Comparison of ENCODE assay signal across 12 mouse cellular contexts in genomic region chr10:85967411-85968156, GRCm38 (mm10). TPM values are rescaled to one million over a fixed set of nuclear protein-coding genes. Genes with fewer than 3 reads are reported as not detected.
DNase-seq lines count a peak whose midpoint lies in the region; ATAC-seq and TF ChIP-seq lines count a peak whose summit lies in the region.
"Had no signal": no experiment of that assay in that cellular context is flagged by ENCODE, and none has a peak within 500 bp of the region (broad histone marks: within the 10 kb centered on the region; RNA-seq: fewer than 3 reads in every experiment).

No protein-coding gene starts in this region.

- no peak for TF ChIP-seq CTCF in heart, adult 2 months (IDR thresholded peaks at IDR 0.05)
- TF ChIP-seq CTCF in kidney, postnatal 0 days (IDR thresholded peaks at IDR 0.05; ENCODE audit: low read depth), result no peak
- no peak for TF ChIP-seq CTCF in liver, postnatal 0 days (IDR thresholded peaks at IDR 0.05; ENCODE audit: low read depth)

- no peaks in the 10 kb centered on the region for H3K79me2 ChIP-seq in heart, adult 2 months (replicated peaks; ENCODE audit: control insufficient read depth, insufficient read depth, low read length)

- 0 out of 2 replicates have a peak, but pooled peaks have one; percentile 11 for ATAC-seq in heart, embryonic 12.5 days (ENCODE audit: insufficient number of reproducible peaks, low FRiP score)
- 0 out of 2 replicates have a peak, but pooled peaks have one; percentile 13 for ATAC-seq in kidney, postnatal 0 days (replicated peaks; ENCODE audit: low FRiP score, low read depth)
- ATAC-seq in embryonic facial prominence, embryonic 13.5 days (ENCODE audit: insufficient number of reproducible peaks, insufficient read depth, low FRiP score, low TSS enrichment, low read depth), result no peak
- ATAC-seq in liver, postnatal 0 days, result peak; percentile 5; the same call in 1 of the 2 replicates

- no peak for TF ChIP-seq POLR2A in heart, adult 2 months (IDR thresholded peaks at IDR 0.05; ENCODE audit: insufficient read depth, low read depth, low read length)

- 65% methylated on average over 17 of the region's 17 CpGs for WGBS in heart, embryonic 12.5 days
- WGBS in heart, adult 2 months, result 58% methylated on average over 17 of the region's 17 CpGs
- WGBS in kidney, postnatal 0 days, result 63% methylated on average over 17 of the region's 17 CpGs
- WGBS in embryonic facial prominence, embryonic 13.5 days, result 64% methylated on average over 17 of the region's 17 CpGs
- 59% methylated on average over 17 of the region's 17 CpGs for WGBS in liver, postnatal 0 days (ENCODE audit: insufficient replicate concordance)

- H3K9ac ChIP-seq in heart, embryonic 12.5 days, result no peak overlapping the region
- no peak overlapping the region for H3K9ac ChIP-seq in heart, adult 2 months (ENCODE audit: low read depth, low read length)
- H3K9ac ChIP-seq in kidney, postnatal 0 days (ENCODE audit: low read depth, low read length), result no peak overlapping the region
- H3K9ac ChIP-seq in embryonic facial prominence, embryonic 13.5 days, result 0 out of 2 replicates have a peak overlapping the region, but pooled peaks have one; percentile 27
- no peak overlapping the region for H3K9ac ChIP-seq in liver, postnatal 0 days (replicated peaks)
- H3K9ac ChIP-seq: stomach, embryonic 15.5 days had no signal

- no peak overlapping the region for H3K4me2 ChIP-seq in heart, embryonic 12.5 days
- no peak overlapping the region for H3K4me2 ChIP-seq in kidney, postnatal 0 days (ENCODE audit: low read length)
- no peak overlapping the region for H3K4me2 ChIP-seq in embryonic facial prominence, embryonic 13.5 days
- no peak overlapping the region for H3K4me2 ChIP-seq in liver, postnatal 0 days (ENCODE audit: low read depth, low read length)
- H3K4me2 ChIP-seq: heart, embryonic 11.5 days; stomach, embryonic 15.5 days had no signal

- no peak for DNase-seq in heart, adult 2 months
- DNase-seq in kidney, postnatal 0 days (ENCODE audit: low spot score), result no peak
- DNase-seq in kidney, postnatal 36 days, result no peak
- no peak for DNase-seq in liver, postnatal 0 days
- DNase-seq in right cerebral cortex, postnatal 36 days (ENCODE audit: low spot score in 2 of 2), result no peak

- peaks cover 4% of the 10 kb centered on the region for H3K4me1 ChIP-seq in heart, embryonic 12.5 days (replicated peaks)
- H3K4me1 ChIP-seq in heart, adult 2 months (ENCODE audit: control insufficient read depth, insufficient read depth, low read length), result no peaks in the 10 kb centered on the region
- H3K4me1 ChIP-seq in kidney, postnatal 0 days (replicated peaks; ENCODE audit: insufficient read depth, low read length), result no peaks in the 10 kb centered on the region
- no peaks in the 10 kb centered on the region for H3K4me1 ChIP-seq in embryonic facial prominence, embryonic 13.5 days
- H3K4me1 ChIP-seq in liver, postnatal 0 days (ENCODE audit: insufficient read depth), result no peaks in the 10 kb centered on the region
- H3K4me1 ChIP-seq: stomach, embryonic 15.5 days had no signal

- H3K27me3 ChIP-seq in heart, embryonic 12.5 days (replicated peaks), result 0 out of 2 replicates have a peak, but pooled peaks cover 10% of the 10 kb centered on the region
- no peaks in the 10 kb centered on the region for H3K27me3 ChIP-seq in heart, adult 2 months (ENCODE audit: control insufficient read depth, insufficient read depth, low read length)
- no peaks in the 10 kb centered on the region for H3K27me3 ChIP-seq in kidney, postnatal 0 days (ENCODE audit: insufficient read depth, low read length)
- no peaks in the 10 kb centered on the region for H3K27me3 ChIP-seq in embryonic facial prominence, embryonic 13.5 days
- H3K27me3 ChIP-seq in liver, postnatal 0 days (ENCODE audit: insufficient read depth, low read length), result no peaks in the 10 kb centered on the region
- H3K27me3 ChIP-seq: stomach, embryonic 15.5 days had no signal

- no peak overlapping the region for H3K4me3 ChIP-seq in heart, embryonic 12.5 days
- no peak overlapping the region for H3K4me3 ChIP-seq in heart, adult 2 months
- H3K4me3 ChIP-seq in kidney, postnatal 0 days (replicated peaks; ENCODE audit: low read depth, low read length), result no peak overlapping the region
- H3K4me3 ChIP-seq in embryonic facial prominence, embryonic 13.5 days, result no peak overlapping the region
- H3K4me3 ChIP-seq in liver, postnatal 0 days (ENCODE audit: low read depth, low read length), result no peak overlapping the region
- H3K4me3 ChIP-seq: stomach, embryonic 15.5 days had no signal

- intact Hi-C loops in heart, adult 2 months (cut with DNase I), result loop anchor here (1.0 to 5.0 kb wide), 2 partner anchors 330 to 497 kb away; no protein-coding TSS in a partner anchor

- TF ChIP-seq EP300 in heart, adult 2 months (IDR thresholded peaks at IDR 0.05; ENCODE audit: insufficient read depth, low read depth, low read length), result no peak
- no peak for TF ChIP-seq EP300 in liver, postnatal 0 days (IDR thresholded peaks at IDR 0.05; ENCODE audit: low read depth)

- H3K36me3 ChIP-seq in heart, embryonic 12.5 days, result no peaks in the 10 kb centered on the region
- no peaks in the 10 kb centered on the region for H3K36me3 ChIP-seq in heart, adult 2 months (ENCODE audit: control insufficient read depth, insufficient read depth, low read length)
- H3K36me3 ChIP-seq in kidney, postnatal 0 days (ENCODE audit: insufficient read depth, low read length), result no peaks in the 10 kb centered on the region
- no peaks in the 10 kb centered on the region for H3K36me3 ChIP-seq in embryonic facial prominence, embryonic 13.5 days
- H3K36me3 ChIP-seq in liver, postnatal 0 days (replicated peaks; ENCODE audit: insufficient read depth, low read length), result no peaks in the 10 kb centered on the region
- H3K36me3 ChIP-seq: stomach, embryonic 15.5 days had no signal

- H3K27ac ChIP-seq in heart, embryonic 12.5 days (ENCODE audit: poor library complexity, severe bottlenecking), result no peak overlapping the region
- no peak overlapping the region for H3K27ac ChIP-seq in heart, adult 2 months
- H3K27ac ChIP-seq in kidney, postnatal 0 days, result no peak overlapping the region
- H3K27ac ChIP-seq in embryonic facial prominence, embryonic 13.5 days, result no peak overlapping the region
- H3K27ac ChIP-seq in liver, postnatal 0 days (ENCODE audit: low read depth), result no peak overlapping the region
- H3K27ac ChIP-seq: stomach, embryonic 15.5 days had no signal

- no peaks in the 10 kb centered on the region for H3K9me3 ChIP-seq in heart, embryonic 12.5 days (replicated peaks)
- no peaks in the 10 kb centered on the region for H3K9me3 ChIP-seq in kidney, postnatal 0 days (replicated peaks; ENCODE audit: low read length)
- no peaks in the 10 kb centered on the region for H3K9me3 ChIP-seq in embryonic facial prominence, embryonic 13.5 days
- H3K9me3 ChIP-seq in liver, postnatal 0 days (ENCODE audit: low read length), result no peaks in the 10 kb centered on the region
- H3K9me3 ChIP-seq: stomach, embryonic 15.5 days had no signal

RNA-seq across cellular contexts. Expression of gene Rtcb, which starts 10.0 kb away (rescaled TPM):
- polyA plus RNA-seq in heart, embryonic 12.5 days (2016; fragmentation: Nextera tagmentation; extraction: Ambion mirVana), result 122 and 124 TPM in 2 replicates
- 10 to 100 TPM; 70.0 to 76.7 TPM for total RNA-seq in heart, adult 2 months (2021)
- 38.8 and 69.8 TPM in 2 replicates for polyA plus RNA-seq in heart, adult 2 months (2012; rRNA removed)
- 146 and 159 TPM in 2 replicates for polyA plus RNA-seq in kidney, postnatal 0 days (2015; fragmentation: Nextera tagmentation; extraction: Ambion mirVana)
- polyA plus RNA-seq in embryonic facial prominence, embryonic 13.5 days (2015; fragmentation: Nextera tagmentation; extraction: Ambion mirVana), result 194 and 204 TPM in 2 replicates
- 50.0 and 51.9 TPM in 2 replicates for polyA plus RNA-seq in liver, postnatal 0 days (2015; fragmentation: Nextera tagmentation; extraction: Ambion mirVana)

RNA-seq across cellular contexts. Expression of gene Ascl4, which starts 40.1 kb away (rescaled TPM):
- not detected in 2 replicates for polyA plus RNA-seq in heart, embryonic 12.5 days (2016; fragmentation: Nextera tagmentation; extraction: Ambion mirVana)
- total RNA-seq in heart, adult 2 months (2021), result not detected
- polyA plus RNA-seq in heart, adult 2 months (2012; rRNA removed), result not detected in 2 replicates
- 1.6 and 1.7 TPM in 2 replicates for polyA plus RNA-seq in kidney, postnatal 0 days (2015; fragmentation: Nextera tagmentation; extraction: Ambion mirVana)
- polyA plus RNA-seq in embryonic facial prominence, embryonic 13.5 days (2015; fragmentation: Nextera tagmentation; extraction: Ambion mirVana), result 1.5 and 2.1 TPM in 2 replicates
- not detected in 2 replicates for polyA plus RNA-seq in liver, postnatal 0 days (2015; fragmentation: Nextera tagmentation; extraction: Ambion mirVana)
- total RNA-seq: adrenal gland, postnatal 36 days; gastrocnemius, adult 18-20 months had no signal
- polyA plus RNA-seq: heart, embryonic 11.5 days; large intestine, adult 2 months had no signal

RNA-seq across cellular contexts. Expression of gene Bpifc, which starts 44.1 kb away (rescaled TPM):
- polyA plus RNA-seq in heart, embryonic 12.5 days (2016; fragmentation: Nextera tagmentation; extraction: Ambion mirVana), result not detected in 2 replicates
- total RNA-seq in heart, adult 2 months (2021), result not detected
- not detected in 2 replicates for polyA plus RNA-seq in heart, adult 2 months (2012; rRNA removed)
- 0.25 and 0.38 TPM in 2 replicates for polyA plus RNA-seq in kidney, postnatal 0 days (2015; fragmentation: Nextera tagmentation; extraction: Ambion mirVana)
- 0.22 and 0.52 TPM in 2 replicates for polyA plus RNA-seq in embryonic facial prominence, embryonic 13.5 days (2015; fragmentation: Nextera tagmentation; extraction: Ambion mirVana)
- not detected in 2 replicates for polyA plus RNA-seq in liver, postnatal 0 days (2015; fragmentation: Nextera tagmentation; extraction: Ambion mirVana)
- total RNA-seq: gastrocnemius, adult 18-20 months had no signal
- polyA plus RNA-seq: heart, embryonic 11.5 days; large intestine, adult 2 months had no signal

RNA-seq across cellular contexts. Expression of gene Prdm4, which starts 50.6 kb away (rescaled TPM):
- polyA plus RNA-seq in heart, embryonic 12.5 days (2016; fragmentation: Nextera tagmentation; extraction: Ambion mirVana), result 17.2 and 18.6 TPM in 2 replicates
- 10 to 100 TPM; 10.6 to 11.6 TPM for total RNA-seq in heart, adult 2 months (2021)
- 12.7 and 20.6 TPM in 2 replicates for polyA plus RNA-seq in heart, adult 2 months (2012; rRNA removed)
- polyA plus RNA-seq in kidney, postnatal 0 days (2015; fragmentation: Nextera tagmentation; extraction: Ambion mirVana), result 10.9 and 11.4 TPM in 2 replicates
- polyA plus RNA-seq in embryonic facial prominence, embryonic 13.5 days (2015; fragmentation: Nextera tagmentation; extraction: Ambion mirVana), result 19.5 and 20.8 TPM in 2 replicates
- 2.8 and 2.9 TPM in 2 replicates for polyA plus RNA-seq in liver, postnatal 0 days (2015; fragmentation: Nextera tagmentation; extraction: Ambion mirVana)

RNA-seq across cellular contexts. Expression of gene Fbxo7, which starts 54.2 kb away (rescaled TPM):
- polyA plus RNA-seq in heart, embryonic 12.5 days (2016; fragmentation: Nextera tagmentation; extraction: Ambion mirVana), result 23.5 and 25.7 TPM in 2 replicates
- total RNA-seq in heart, adult 2 months (2021), result 10 to 100 TPM; 13.2 to 16.2 TPM
- polyA plus RNA-seq in heart, adult 2 months (2012; rRNA removed), result 16.7 and 20.2 TPM in 2 replicates
- 41.0 and 42.9 TPM in 2 replicates for polyA plus RNA-seq in kidney, postnatal 0 days (2015; fragmentation: Nextera tagmentation; extraction: Ambion mirVana)
- polyA plus RNA-seq in embryonic facial prominence, embryonic 13.5 days (2015; fragmentation: Nextera tagmentation; extraction: Ambion mirVana), result 25.4 and 29.2 TPM in 2 replicates
- 28.7 and 28.9 TPM in 2 replicates for polyA plus RNA-seq in liver, postnatal 0 days (2015; fragmentation: Nextera tagmentation; extraction: Ambion mirVana)
